Mouse (Mus musculus) left cerebral cortex, postnatal 10 days (tissue): ENCODE data around the gene Tnfrsf25. TPM values are rescaled to one million over a fixed set of nuclear protein-coding genes. Genes with fewer than 3 reads are reported as not detected.

ENCODE experiments used
- DNase-seq, 2 experiments: peaks; one replicate each; pipeline ENCODE4 v3.0.0; 2021 to 2022; ENCODE audit warnings: low spot score in 2 of 2, mixed read lengths in 1 of 2; ENCODE audit errors: extremely low spot score in 1 of 2
- intact Hi-C: fragments of 180-260 bp; cut with DNase I; formaldehyde crosslinking; loops from one replicate; pipeline ENCODE4 v1.15.1; 2025
- total RNA-seq, 2 experiments: library from RNA; stranded (reverse); gene quantifications; 2 replicates each; pipeline ENCODE4 v1.2.3; 2021

Gene Tnfrsf25
- 1 to 10 TPM; 3.9 to 4.7 TPM for total RNA-seq

DNA sequence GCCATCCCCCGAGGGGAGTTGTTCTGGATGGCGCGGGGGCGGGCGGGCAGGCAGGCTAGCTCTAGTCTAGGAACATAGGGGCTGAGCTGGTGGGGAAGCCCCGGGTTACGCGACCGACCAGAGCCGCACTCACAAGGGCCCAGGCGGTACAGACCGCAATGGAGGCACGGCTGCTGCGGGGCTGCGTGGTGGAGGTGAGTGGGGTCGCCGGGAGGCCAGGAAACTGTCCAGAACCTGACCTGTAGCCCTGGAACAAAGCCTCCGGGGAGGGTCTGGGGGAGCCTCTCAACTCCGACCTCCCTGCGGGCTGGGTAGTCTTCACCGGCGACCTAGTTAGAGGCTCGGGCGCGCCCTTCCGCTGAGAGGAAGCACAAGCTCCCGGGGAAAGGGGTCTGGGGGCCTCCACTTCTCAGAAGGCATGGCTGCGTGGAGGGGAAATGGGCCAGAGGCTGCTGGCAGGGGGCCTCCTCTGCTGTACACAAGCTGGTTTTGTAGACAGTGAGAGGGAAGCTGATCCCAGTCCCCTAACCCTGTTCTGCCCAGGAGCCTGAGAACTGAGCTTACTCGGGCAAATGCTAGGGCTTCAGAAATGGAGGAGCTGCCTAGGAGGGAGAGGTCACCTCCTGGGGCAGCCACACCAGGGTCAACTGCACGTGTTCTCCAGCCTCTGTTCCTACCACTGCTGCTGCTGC lies at the start of gene Tnfrsf25:
TSS of gene Tnfrsf25 (plus strand) at position 14 of the 692 bp plus-strand sequence.
- DNase-seq = peak in 1 of 2 experiments; percentile 78
- intact Hi-C loops = no loop called here

DNA sequence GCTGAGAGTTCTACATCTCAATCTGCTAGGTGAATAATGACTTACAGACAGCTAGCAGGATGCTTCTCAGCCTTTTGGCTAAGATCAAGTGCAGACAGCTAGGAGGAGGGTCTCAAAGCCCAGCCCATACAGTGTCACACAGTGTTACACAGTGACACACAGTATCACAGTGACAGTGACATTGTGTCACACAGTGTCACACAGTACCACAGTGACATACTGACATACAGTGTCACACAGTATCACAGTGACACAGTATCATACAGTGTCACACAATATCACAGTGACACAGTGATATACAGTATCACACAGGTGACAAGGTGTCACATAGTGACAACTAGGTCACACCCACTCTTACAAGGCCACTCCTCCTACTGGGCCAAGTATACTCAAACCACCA lies 48.5 kb upstream of the Tnfrsf25 start:
- intact Hi-C loops = no loop called here
- DNase-seq = no peak

DNA sequence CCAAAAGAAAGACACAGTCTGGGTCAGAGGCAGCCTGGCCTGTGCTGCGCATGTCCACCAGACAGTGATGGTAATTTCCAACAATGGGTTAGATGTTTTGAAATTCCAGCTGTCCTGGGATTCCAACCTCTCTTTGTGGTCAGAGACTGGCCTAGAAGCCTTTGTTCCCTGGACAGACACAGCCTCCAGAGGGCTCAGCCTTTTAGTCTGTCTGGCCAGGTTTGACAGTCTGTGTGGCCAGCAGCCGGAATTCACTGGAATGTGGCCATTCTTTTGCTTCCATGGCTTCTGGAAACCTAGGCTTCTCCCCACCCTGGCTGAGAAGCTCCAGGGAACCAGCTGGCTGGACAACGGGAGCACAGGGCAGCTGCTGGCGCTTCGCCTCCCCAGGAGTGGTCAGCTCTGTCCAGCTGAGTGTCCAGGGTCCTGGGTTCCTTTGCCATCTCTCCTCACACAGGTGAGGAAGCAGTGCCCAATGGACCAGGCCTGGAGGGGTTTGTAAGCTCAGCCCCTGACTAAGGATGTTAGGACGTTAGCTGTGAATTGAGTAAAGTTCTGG lies 47.5 kb upstream of the Tnfrsf25 start:
- intact Hi-C loops = no loop called here
- DNase-seq = no peak

- DNase-seq = no peak
- intact Hi-C loops = no loop called here
These were observed 46.5 kb upstream of the Tnfrsf25 start for GRCm38 (mm10) chr4:152069245-152069644.

GRCm38 (mm10) chr4:152070494-152071396 lies 45.0 kb upstream of the Tnfrsf25 start:
- intact Hi-C loops = no loop called here
- DNase-seq = no peak

DNA sequence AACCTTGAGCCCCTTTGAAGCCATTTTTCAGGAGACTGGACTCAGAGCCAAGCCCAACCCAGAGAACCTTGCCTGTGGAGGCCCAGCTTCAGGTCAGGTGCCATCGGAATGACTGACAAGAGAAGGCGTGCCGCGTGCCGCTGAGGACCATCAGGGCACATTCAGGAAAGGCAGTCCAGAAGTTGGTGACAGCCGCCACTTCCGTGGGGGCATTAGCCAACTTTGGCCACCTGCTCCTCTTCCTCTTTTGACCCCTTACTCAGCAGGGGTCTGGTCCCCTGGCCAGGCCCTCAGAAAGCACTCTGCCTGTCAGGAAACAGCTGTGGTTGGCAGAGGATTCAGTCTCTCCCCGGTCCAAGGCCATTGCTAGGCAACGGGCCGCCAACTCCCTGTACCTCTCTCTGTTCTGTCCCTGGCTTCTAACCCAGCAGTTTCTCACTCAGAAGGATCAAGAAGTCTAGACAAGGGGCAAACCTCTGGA lies 43.6 kb upstream of the Tnfrsf25 start, which contains the start of gene Plekhg5:
TSS of gene Plekhg5 (plus strand) at position 378 of the 481 bp plus-strand sequence.
- peak in 1 of 2 experiments; percentile 77 for DNase-seq
- intact Hi-C loops = no loop called here

GRCm38 (mm10) chr4:152072655-152073054 lies 43.1 kb upstream of the Tnfrsf25 start:
- intact Hi-C loops = no loop called here
- DNase-seq = no peak

DNA sequence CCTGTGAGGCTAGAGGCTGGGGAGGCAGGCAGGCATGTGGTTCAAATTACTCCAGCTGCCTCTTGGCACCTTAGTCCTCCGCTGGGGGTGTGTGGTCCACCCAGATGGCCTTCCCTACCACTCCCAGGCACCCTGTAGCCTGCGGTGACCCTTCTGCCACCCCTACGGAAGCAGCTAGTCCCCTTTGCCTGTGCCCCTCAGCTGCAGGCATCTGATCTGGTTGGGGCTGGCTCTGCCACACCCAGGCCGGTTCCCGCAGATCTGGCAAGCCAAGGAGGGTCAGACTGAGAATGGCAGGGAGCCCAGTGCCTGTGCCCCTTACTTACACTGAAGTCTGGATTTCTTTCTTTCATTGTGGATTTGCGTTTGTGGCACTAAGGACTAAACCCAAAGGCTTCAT lies 42.0 kb upstream of the Tnfrsf25 start:
- DNase-seq = no peak
- intact Hi-C loops = no loop called here

DNA sequence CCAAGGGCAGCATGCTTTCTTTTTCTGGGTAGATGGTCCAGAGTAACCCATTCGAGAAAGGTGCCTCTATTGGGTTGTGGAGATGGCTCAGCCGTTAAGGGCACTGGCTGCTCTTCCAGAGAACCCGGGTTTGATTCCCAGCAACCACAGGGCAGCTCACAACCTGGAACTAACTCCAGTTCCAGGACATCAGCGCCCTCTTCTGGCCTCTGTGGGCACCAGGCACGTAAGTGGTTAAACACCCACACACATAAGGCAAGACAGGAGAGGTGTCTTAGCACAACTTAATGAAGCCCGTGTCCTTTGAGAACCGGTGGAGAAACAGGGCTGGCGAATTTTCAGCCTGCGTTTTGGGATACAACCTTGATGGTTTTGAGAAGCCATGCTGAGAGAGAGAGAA lies 41.2 kb upstream of the Tnfrsf25 start:
- intact Hi-C loops = no loop called here
- no peak for DNase-seq

- intact Hi-C loops = no loop called here
- no peak for DNase-seq
These were observed 38.5 kb upstream of the Tnfrsf25 start for GRCm38 (mm10) chr4:152077191-152077590.

DNA sequence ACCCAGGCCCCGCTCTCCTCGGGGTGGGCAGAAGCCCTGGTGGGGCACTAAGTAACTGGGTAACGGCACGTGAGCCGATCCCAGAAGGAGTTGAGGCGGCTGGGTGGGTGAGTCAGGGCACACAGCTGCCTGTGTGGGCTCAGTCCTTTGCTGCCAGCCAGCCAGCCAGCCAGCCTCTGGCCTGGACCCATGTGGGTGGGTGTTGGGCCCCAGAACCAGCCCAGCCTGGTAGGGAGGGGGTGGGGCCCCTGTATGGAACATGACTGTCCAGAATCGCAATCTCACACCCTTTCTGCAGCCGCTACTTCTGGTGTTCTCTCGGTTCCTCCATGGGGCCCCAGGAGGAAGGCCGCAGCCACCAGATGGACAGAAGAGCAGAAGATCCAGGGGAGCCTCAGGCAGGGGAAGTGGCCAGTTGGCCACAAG lies 37.6 kb upstream of the Tnfrsf25 start:
- intact Hi-C loops = no loop called here

GRCm38 (mm10) chr4:152079261-152079660 lies 36.5 kb upstream of the Tnfrsf25 start:
- DNase-seq = no peak

More for the DNA sequence above, 37.6 kb upstream of the Tnfrsf25 start:
- DNase-seq = peak in 1 of 2 experiments; percentile 72

GRCm38 (mm10) chr4:152079931-152080330 lies 35.8 kb upstream of the Tnfrsf25 start:
- peak in 1 of 2 experiments; percentile 67 for DNase-seq
- intact Hi-C loops = no loop called here

More at GRCm38 (mm10) chr4:152079261-152079660, 36.5 kb upstream of the Tnfrsf25 start:
- intact Hi-C loops = no loop called here

DNA sequence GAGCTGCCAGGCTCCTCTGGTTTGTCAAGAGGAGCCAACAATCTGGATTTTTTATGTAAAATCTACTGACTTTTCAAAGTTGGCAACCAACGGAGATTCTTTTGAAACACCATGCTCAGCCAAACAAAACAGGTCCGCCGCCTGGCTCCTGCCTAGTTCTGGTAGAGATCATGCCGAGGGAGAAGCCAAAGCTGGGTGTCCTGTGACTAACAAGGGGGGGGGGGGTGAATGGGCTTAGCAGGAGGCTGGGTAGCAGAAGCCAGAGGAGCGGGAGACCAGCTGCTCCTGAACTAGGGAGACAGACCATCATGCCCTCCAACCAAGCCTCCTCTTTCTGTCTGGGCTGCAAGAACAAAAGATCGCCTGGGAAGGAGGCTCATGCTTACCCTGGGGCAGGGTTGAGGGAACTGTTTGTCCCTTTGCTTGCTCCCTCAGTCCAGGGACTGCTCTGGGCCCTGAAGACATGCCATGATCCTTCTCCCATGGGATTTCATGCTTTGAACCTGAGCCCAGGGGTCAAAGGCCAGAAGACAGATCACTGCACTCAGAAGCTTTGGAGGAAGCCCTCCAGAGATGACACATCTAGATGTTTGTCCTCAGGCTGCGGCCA lies 32.0 kb upstream of the Tnfrsf25 start:
- peak in 1 of 2 experiments; percentile 38 for DNase-seq
- intact Hi-C loops = no loop called here

GRCm38 (mm10) chr4:152084616-152085015 lies 31.1 kb upstream of the Tnfrsf25 start:
- intact Hi-C loops = no loop called here
- no peak for DNase-seq

DNA sequence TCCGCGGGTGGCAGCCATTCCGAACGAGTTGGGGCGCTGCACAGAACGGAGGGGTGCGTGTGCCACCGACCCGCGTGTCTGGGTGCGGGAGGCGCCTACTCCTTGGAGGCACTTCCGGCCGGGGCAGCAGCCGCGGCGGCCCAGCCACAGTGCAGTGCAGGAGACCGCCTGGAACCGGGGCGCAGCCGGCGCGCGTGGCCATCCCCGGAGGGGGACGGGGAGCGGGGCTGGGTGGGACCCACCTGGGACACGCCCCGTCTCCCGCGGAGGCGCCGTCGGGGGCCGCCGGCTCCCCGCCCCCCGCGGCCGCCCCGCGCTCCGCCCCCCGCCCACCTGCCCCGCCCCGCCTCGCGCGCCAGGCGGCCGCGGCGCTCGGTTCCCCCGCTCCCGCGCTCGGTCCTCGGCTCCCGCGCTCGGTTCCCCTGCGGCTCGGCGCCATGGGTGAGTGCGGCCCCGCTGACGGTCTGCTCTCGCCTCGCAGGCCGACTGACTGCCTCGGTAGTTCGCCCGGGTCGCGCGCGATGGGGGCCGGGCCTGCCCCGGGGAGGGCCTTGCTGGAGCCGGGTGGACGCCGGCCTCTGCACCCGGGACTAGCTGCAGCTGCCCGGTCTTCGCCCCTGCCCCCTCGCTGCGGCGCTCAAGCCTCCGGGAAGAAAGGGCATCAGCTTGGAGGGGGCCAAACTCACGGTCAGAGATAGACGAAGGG lies 29.1 kb upstream of the Tnfrsf25 start:
- intact Hi-C loops = no loop called here
- peak in 1 of 2 experiments; percentile 81 for DNase-seq

DNA sequence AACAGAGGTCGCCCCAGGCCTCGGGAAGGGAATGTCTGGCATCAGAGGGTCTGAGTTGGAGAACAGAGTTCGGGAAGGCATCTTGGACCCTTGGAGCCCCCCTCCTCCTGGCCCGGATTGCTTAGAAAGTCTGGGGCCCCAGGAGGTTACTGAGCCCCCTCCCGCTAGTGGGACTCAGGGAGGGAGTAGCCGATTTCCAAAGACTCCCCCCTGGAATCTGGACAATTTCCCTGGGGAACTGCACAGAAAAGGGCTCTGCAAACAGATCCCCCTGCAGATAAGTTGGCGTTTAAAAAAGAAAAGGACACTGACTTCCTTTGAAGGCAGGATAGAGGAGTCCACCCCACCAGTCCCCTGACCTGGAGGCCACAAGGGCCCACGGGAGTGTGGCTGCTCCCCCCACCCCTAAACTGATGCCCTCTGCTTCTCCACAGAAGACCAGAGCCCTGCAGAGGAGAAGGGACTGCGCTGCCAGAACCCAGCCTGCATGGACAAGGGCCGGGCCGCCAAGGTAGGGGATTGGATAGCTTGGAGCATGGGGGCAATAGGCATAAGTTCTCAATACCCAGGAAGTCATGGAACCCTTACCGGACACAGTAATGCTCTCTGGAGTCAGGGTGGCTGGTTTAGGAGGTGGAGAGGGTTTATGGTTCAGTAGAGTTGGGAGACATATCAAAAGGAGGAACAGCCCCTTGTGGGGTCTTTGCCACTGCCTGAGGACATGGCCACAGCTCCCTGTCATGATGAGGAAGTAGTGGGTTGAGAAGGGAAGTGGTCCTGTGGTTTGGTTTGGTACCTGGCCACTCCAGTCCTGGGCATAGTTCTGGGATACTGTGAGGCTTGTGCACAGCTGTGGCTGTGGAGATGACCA lies 28.3 kb upstream of the Tnfrsf25 start:
- intact Hi-C loops = no loop called here

More for the DNA sequence above, 28.3 kb upstream of the Tnfrsf25 start:
- no peak for DNase-seq
